8 mouse cellular contexts compared by ENCODE assay signal in the genomic region with DNA sequence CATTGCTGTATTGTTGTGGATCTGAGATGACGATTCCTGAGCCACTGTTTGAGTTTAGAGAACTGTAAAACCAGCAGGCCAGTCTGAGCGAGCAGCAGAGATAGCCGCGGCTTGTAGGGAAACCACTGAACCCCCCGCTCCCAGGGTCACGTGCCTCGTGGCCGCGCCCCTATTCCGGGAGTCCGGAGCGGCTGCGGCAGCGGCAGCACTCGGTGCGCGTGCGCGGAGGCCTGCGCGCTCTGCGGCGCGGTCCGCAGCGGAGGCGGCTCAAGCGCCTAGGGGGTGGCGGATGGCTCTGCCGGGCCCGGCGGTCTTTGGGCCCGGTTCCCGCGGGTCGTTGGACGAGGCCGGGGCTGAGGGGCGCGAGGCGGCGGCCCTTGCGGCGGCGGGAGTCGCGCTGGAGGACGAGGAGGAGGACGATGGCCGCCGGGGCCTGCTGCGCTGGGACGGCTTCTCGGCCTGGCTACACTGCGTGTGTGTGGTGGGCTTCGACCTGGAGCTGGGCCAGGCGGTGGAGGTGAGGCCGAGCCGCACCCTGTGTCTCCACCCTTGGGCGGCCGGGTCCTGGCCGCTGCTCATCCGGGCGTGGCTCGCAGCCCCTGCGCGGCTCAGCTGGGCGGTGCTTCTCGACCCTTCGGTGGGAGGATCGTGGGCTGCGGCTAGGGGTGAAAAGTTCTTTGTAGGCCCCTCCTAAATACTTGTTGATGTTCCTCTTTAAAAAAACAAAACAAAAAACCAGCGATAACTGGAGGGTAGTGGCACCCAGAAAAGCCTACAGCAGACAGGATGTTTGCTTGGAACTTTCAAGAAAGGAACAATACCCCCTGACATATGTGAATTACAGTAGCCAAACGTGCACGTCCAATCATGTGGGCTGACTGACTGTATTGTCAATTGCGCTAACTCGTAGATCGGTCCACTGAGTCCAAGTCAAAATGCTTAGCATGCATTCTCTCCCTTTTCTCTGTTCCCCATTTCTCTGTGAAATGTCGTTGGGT. TPM values are rescaled to one million over a fixed set of nuclear protein-coding genes. Genes with fewer than 3 reads are reported as not detected.
A peak's percentile ranks its signal among the peaks of the same experiment; 100 is the strongest.
DNase-seq lines count a peak whose midpoint lies in the region; ATAC-seq and TF ChIP-seq lines count a peak whose summit lies in the region.

No protein-coding gene starts in this region.

- peak overlapping the region; percentile 99 for H3K9ac ChIP-seq in forebrain, embryonic 13.5 days
- peak overlapping the region; percentile 100 for H3K9ac ChIP-seq in neural tube, embryonic 15.5 days (replicated peaks)

- TF ChIP-seq CTCF in E14TG2a.4 (conservative IDR thresholded peaks at IDR 0.05; ENCODE audit: low read length) = no peak

- peak overlapping the region; percentile 91 for H3K27ac ChIP-seq in forebrain, embryonic 13.5 days
- peak overlapping the region; percentile 97 for H3K27ac ChIP-seq in neural tube, embryonic 15.5 days (replicated peaks)

- under 1% methylated on average over 64 of the region's 79 CpGs for WGBS in forebrain, embryonic 13.5 days
- WGBS in neural tube, embryonic 15.5 days = under 1% methylated on average over 79 of the region's 79 CpGs

- H3K4me1 ChIP-seq in E14TG2a.4 (replicated peaks; ENCODE audit: low read depth, low read length) = peaks cover 27% of the 10 kb centered on the region
- H3K4me1 ChIP-seq in forebrain, embryonic 13.5 days = peaks cover 17% of the 10 kb centered on the region; the same call in 1 of the 2 replicates
- peaks cover 16% of the 10 kb centered on the region for H3K4me1 ChIP-seq in neural tube, embryonic 15.5 days

- H3K36me3 ChIP-seq in E14TG2a.4 (ENCODE audit: insufficient read depth, low read length) = peaks cover 9% of the 10 kb centered on the region
- peaks cover 7% of the 10 kb centered on the region; the same call in 1 of the 2 replicates for H3K36me3 ChIP-seq in forebrain, embryonic 13.5 days (ENCODE audit: poor library complexity, severe bottlenecking)
- H3K36me3 ChIP-seq in neural tube, embryonic 15.5 days = no peaks in the 10 kb centered on the region

- intact Hi-C loops in heart, postnatal 14 days (cut with DNase I) = loop anchor here (5.0 kb wide), 2 partner anchors 42 to 87 kb away; no protein-coding TSS in a partner anchor

- peak overlapping the region; percentile 87 for H3K4me3 ChIP-seq in E14TG2a.4 (replicated peaks; ENCODE audit: low read length)
- peak overlapping the region; percentile 93 for H3K4me3 ChIP-seq in forebrain, embryonic 13.5 days
- peak overlapping the region; percentile 99 for H3K4me3 ChIP-seq in neural tube, embryonic 15.5 days (replicated peaks)

- H3K4me2 ChIP-seq in forebrain, embryonic 13.5 days = peak overlapping the region; percentile 85
- H3K4me2 ChIP-seq in neural tube, embryonic 15.5 days = peak overlapping the region; percentile 57

- H3K9me3 ChIP-seq in E14TG2a.4 (ENCODE audit: low read length) = no peaks in the 10 kb centered on the region
- H3K9me3 ChIP-seq in forebrain, embryonic 13.5 days (replicated peaks) = no peaks in the 10 kb centered on the region
- H3K9me3 ChIP-seq in neural tube, embryonic 15.5 days (replicated peaks) = no peaks in the 10 kb centered on the region

- peak; percentile 96 for ATAC-seq in forebrain, embryonic 13.5 days
- peak; percentile 97 for ATAC-seq in neural tube, embryonic 15.5 days (ENCODE audit: low FRiP score)

- 0 out of 2 replicates have a peak, but pooled peaks cover 6% of the 10 kb centered on the region for H3K27me3 ChIP-seq in E14TG2a.4 (ENCODE audit: insufficient read depth, low read length)
- no peaks in the 10 kb centered on the region for H3K27me3 ChIP-seq in forebrain, embryonic 13.5 days
- no peaks in the 10 kb centered on the region for H3K27me3 ChIP-seq in neural tube, embryonic 15.5 days (replicated peaks)

- DNase-seq in c-Kit-positive CD71-positive TER-119-positive erythroid progenitor cells, embryonic 14.5 days (ENCODE audit: low spot score) = peak; percentile 88
- peak; percentile 92 to 93 for DNase-seq in heart, postnatal 14 days
- DNase-seq in layer of hippocampus, adult 11-12 months (ENCODE audit: low spot score) = peak; percentile 87
- DNase-seq in lung, adult 18-20 months = peak; percentile 91 to 94
- peak; percentile 90 for DNase-seq in testis, postnatal 14 days (ENCODE audit: low spot score)

RNA-seq across cellular contexts. Expression of gene Dennd6a, which starts 6.0 kb away (rescaled TPM):
- polyA plus RNA-seq in forebrain, embryonic 13.5 days (2015; fragmentation: Nextera tagmentation; extraction: Ambion mirVana) = 26.9 and 27.0 TPM in 2 replicates
- total RNA-seq in heart, postnatal 14 days (2021) = 10 to 100 TPM; 21.0 to 22.6 TPM
- 17.1 and 21.0 TPM in 2 replicates for polyA plus RNA-seq in neural tube, embryonic 15.5 days (2015; fragmentation: Nextera tagmentation; extraction: Ambion mirVana)

RNA-seq across cellular contexts. Expression of gene Slmap, which starts 44.9 kb away (rescaled TPM):
- polyA plus RNA-seq in forebrain, embryonic 13.5 days (2015; fragmentation: Nextera tagmentation; extraction: Ambion mirVana) = 12.1 and 12.7 TPM in 2 replicates
- 100 to 1,000 TPM; 250 to 282 TPM for total RNA-seq in heart, postnatal 14 days (2021)
- 13.4 and 14.8 TPM in 2 replicates for polyA plus RNA-seq in neural tube, embryonic 15.5 days (2015; fragmentation: Nextera tagmentation; extraction: Ambion mirVana)

RNA-seq across cellular contexts. Expression of gene Arf4, which starts 58.2 kb away (rescaled TPM):
- 634 and 654 TPM in 2 replicates for polyA plus RNA-seq in forebrain, embryonic 13.5 days (2015; fragmentation: Nextera tagmentation; extraction: Ambion mirVana)
- total RNA-seq in heart, postnatal 14 days (2021) = 100 to 1,000 TPM in 1 of 2 experiments, 10 to 100 TPM in 1; 86.5 to 102 TPM
- polyA plus RNA-seq in neural tube, embryonic 15.5 days (2015; fragmentation: Nextera tagmentation; extraction: Ambion mirVana) = 502 and 529 TPM in 2 replicates

Comparison
In these comparisons a context has a peak if more than half of its experiments do, and no peak if none do; other contexts are left out.
1. Peak in every context shown above with its lines: DNase-seq, ATAC-seq, H3K4me3 ChIP-seq and H3K27ac ChIP-seq.